In genomic region chr11:52631579-52631978, GRCm38 (mm10) we compare ENCODE assay signal across 18 mouse cellular contexts.
A peak's percentile ranks its signal among the peaks of the same experiment; 100 is the strongest.
DNase-seq lines count a peak whose midpoint lies in the region; ATAC-seq and TF ChIP-seq lines count a peak whose summit lies in the region.
"Had no signal": no experiment of that assay in that cellular context is flagged by ENCODE, and none has a peak within 500 bp of the region (broad histone marks: within the 10 kb centered on the region; RNA-seq: fewer than 3 reads in every experiment).

No protein-coding gene starts in this region.

- no peak for ATAC-seq in heart, postnatal 0 days (ENCODE audit: insufficient read depth, low read depth)
- no peak for ATAC-seq in lung, postnatal 0 days
- ATAC-seq: activated CD4-positive, CD25-positive, alpha-beta regulatory T cell, adult 4 months; forebrain, embryonic 16.5 days had no signal

- intact Hi-C loops in heart, postnatal 14 days (cut with DNase I) = no loop called here

- no peak for TF ChIP-seq EP300 in heart, postnatal 0 days (IDR thresholded peaks at IDR 0.05; ENCODE audit: low read depth)
- no peak for TF ChIP-seq EP300 in lung, postnatal 0 days (IDR thresholded peaks at IDR 0.05)

- H3K4me1 ChIP-seq in heart, postnatal 0 days (ENCODE audit: control insufficient read depth, insufficient read depth) = peaks cover 4% of the 10 kb centered on the region; the same call in 1 of the 2 replicates
- H3K4me1 ChIP-seq in lung, postnatal 0 days (ENCODE audit: insufficient read depth, low read depth, low read length) = no peaks in the 10 kb centered on the region
- H3K4me1 ChIP-seq in E14TG2a.4 (replicated peaks; ENCODE audit: low read depth, low read length) = no peaks in the 10 kb centered on the region; the same call in 1 of the 2 replicates
- H3K4me1 ChIP-seq in bone marrow, adult 2 months (ENCODE audit: control insufficient read depth, insufficient read depth, low read length) = no peaks in the 10 kb centered on the region
- H3K4me1 ChIP-seq: embryonic facial prominence, embryonic 10.5 days had no signal

- H3K4me2 ChIP-seq in heart, postnatal 0 days (ENCODE audit: low read depth, low read length) = no peak overlapping the region
- H3K4me2 ChIP-seq in lung, postnatal 0 days (replicated peaks; ENCODE audit: low read depth, low read length) = no peak overlapping the region
- H3K4me2 ChIP-seq: hindbrain, embryonic 15.5 days; midbrain, embryonic 12.5 days had no signal

- H3K27me3 ChIP-seq in heart, postnatal 0 days (ENCODE audit: control insufficient read depth, insufficient read depth, low read length) = no peaks in the 10 kb centered on the region
- no peaks in the 10 kb centered on the region for H3K27me3 ChIP-seq in lung, postnatal 0 days (replicated peaks; ENCODE audit: insufficient read depth, low read length)
- H3K27me3 ChIP-seq in E14TG2a.4 (ENCODE audit: insufficient read depth, low read length) = 0 out of 2 replicates have a peak, but pooled peaks cover 1% of the 10 kb centered on the region
- H3K27me3 ChIP-seq: hindbrain, embryonic 15.5 days had no signal

- TF ChIP-seq CTCF in heart, postnatal 0 days (IDR thresholded peaks at IDR 0.05; ENCODE audit: low read depth) = peak; percentile 24
- TF ChIP-seq CTCF in lung, postnatal 0 days (IDR thresholded peaks at IDR 0.05) = peak; percentile 49
- TF ChIP-seq CTCF in E14TG2a.4 (conservative IDR thresholded peaks at IDR 0.05; ENCODE audit: low read length) = peak; percentile 48
- TF ChIP-seq CTCF in bone marrow, adult 2 months (IDR thresholded peaks at IDR 0.05; ENCODE audit: control insufficient read depth, insufficient read depth, low read length) = peak; percentile 27; the same call in 1 of the 2 replicates

- H3K9me3 ChIP-seq in heart, postnatal 0 days (replicated peaks; ENCODE audit: control insufficient read depth, low read length) = no peaks in the 10 kb centered on the region
- no peaks in the 10 kb centered on the region for H3K9me3 ChIP-seq in lung, postnatal 0 days (ENCODE audit: low read length)
- no peaks in the 10 kb centered on the region for H3K9me3 ChIP-seq in E14TG2a.4 (ENCODE audit: low read length)
- H3K9me3 ChIP-seq: embryonic facial prominence, embryonic 10.5 days; hindbrain, embryonic 15.5 days; midbrain, embryonic 12.5 days had no signal

- H3K36me3 ChIP-seq in heart, postnatal 0 days (replicated peaks; ENCODE audit: control insufficient read depth, insufficient read depth, low read length) = no peaks in the 10 kb centered on the region
- no peaks in the 10 kb centered on the region for H3K36me3 ChIP-seq in lung, postnatal 0 days (ENCODE audit: insufficient read depth, low read length)
- no peaks in the 10 kb centered on the region for H3K36me3 ChIP-seq in E14TG2a.4 (ENCODE audit: insufficient read depth, low read length)
- H3K36me3 ChIP-seq: embryonic facial prominence, embryonic 10.5 days; hindbrain, embryonic 15.5 days; midbrain, embryonic 12.5 days had no signal

- no peak overlapping the region for H3K27ac ChIP-seq in heart, postnatal 0 days (ENCODE audit: low read depth)
- H3K27ac ChIP-seq in lung, postnatal 0 days (ENCODE audit: low read length) = no peak overlapping the region
- no peak overlapping the region for H3K27ac ChIP-seq in bone marrow, adult 2 months (ENCODE audit: control insufficient read depth, insufficient read depth, low read depth, low read length, poor library complexity)
- H3K27ac ChIP-seq: embryonic facial prominence, embryonic 10.5 days; hindbrain, embryonic 15.5 days; midbrain, embryonic 12.5 days had no signal

- WGBS in heart, postnatal 0 days = 57% methylated on average over 3 of the region's 3 CpGs
- 61% methylated on average over 3 of the region's 3 CpGs for WGBS in lung, postnatal 0 days
- 41% methylated on average over 3 of the region's 3 CpGs for WGBS in bone marrow, adult 2 months

- H3K9ac ChIP-seq in heart, postnatal 0 days (replicated peaks; ENCODE audit: low read depth, low read length) = no peak overlapping the region
- no peak overlapping the region for H3K9ac ChIP-seq in lung, postnatal 0 days (replicated peaks; ENCODE audit: low read depth)
- H3K9ac ChIP-seq: hindbrain, embryonic 15.5 days; midbrain, embryonic 12.5 days had no signal

- no peak for TF ChIP-seq POLR2A in bone marrow, adult 2 months (IDR thresholded peaks at IDR 0.05; ENCODE audit: borderline replicate concordance, control insufficient read depth, low read depth, low read length)

- no peak for DNase-seq in heart, postnatal 0 days (ENCODE audit: low spot score)
- DNase-seq in heart, postnatal 14 days = no peak
- DNase-seq in lung, postnatal 0 days (ENCODE audit: low spot score) = no peak
- no peak for DNase-seq in lung, postnatal 14 days
- no peak for DNase-seq in cerebellum, postnatal 25 days
- DNase-seq in adrenal gland, postnatal 25 days = no peak
- DNase-seq: cerebellum, postnatal 36 days; gastrocnemius, postnatal 10 days; kidney, adult 8-10 months; right cerebral cortex, postnatal 14 days had no signal

- no peak overlapping the region for H3K4me3 ChIP-seq in heart, postnatal 0 days (ENCODE audit: low read depth, low read length)
- H3K4me3 ChIP-seq in lung, postnatal 0 days (ENCODE audit: low read depth, low read length) = no peak overlapping the region
- H3K4me3 ChIP-seq in E14TG2a.4 (replicated peaks; ENCODE audit: low read length) = no peak overlapping the region
- H3K4me3 ChIP-seq in bone marrow, adult 2 months (replicated peaks; ENCODE audit: control insufficient read depth, low read depth, low read length) = no peak overlapping the region
- H3K4me3 ChIP-seq: embryonic facial prominence, embryonic 10.5 days; erythroblast, embryonic 14.5 days; hindbrain, embryonic 15.5 days; midbrain, embryonic 12.5 days had no signal
